Mouse (Mus musculus): Measurements from ENCODE around the gene Prdm1.
A peak's percentile ranks its signal among the peaks of the same experiment; 100 is the strongest.

Gene Prdm1

GRCm38 (mm10) chr10:44456757-44457595 lies 71.3 kb downstream of the Prdm1 start:
- DNase-seq (ENCODE audit: low spot score in 2 of 2), result peak in 1 of 2 experiments; percentile 39

GRCm38 (mm10) chr10:44454753-44455152 lies 73.5 kb downstream of the Prdm1 start:
- no peak for DNase-seq (ENCODE audit: low spot score in 2 of 2)

GRCm38 (mm10) chr10:44454111-44454510 lies 74.2 kb downstream of the Prdm1 start:
- DNase-seq (ENCODE audit: low spot score in 2 of 2), result no peak

- DNase-seq (ENCODE audit: low spot score in 2 of 2), result no peak
Observed at GRCm38 (mm10) chr10:44450835-44451234, 77.5 kb downstream of the Prdm1 start.

GRCm38 (mm10) chr10:44450108-44450507 lies 78.2 kb downstream of the Prdm1 start:
- DNase-seq (ENCODE audit: low spot score in 2 of 2), result no peak

GRCm38 (mm10) chr10:44449666-44450065 lies 78.6 kb downstream of the Prdm1 start:
- DNase-seq (ENCODE audit: low spot score in 2 of 2), result no peak

GRCm38 (mm10) chr10:44448165-44448564 lies 80.1 kb downstream of the Prdm1 start:
- no peak for DNase-seq (ENCODE audit: low spot score in 2 of 2)

GRCm38 (mm10) chr10:44447406-44448139 lies 80.7 kb downstream of the Prdm1 start:
- DNase-seq (ENCODE audit: low spot score in 2 of 2), result no peak

- no peak for DNase-seq (ENCODE audit: low spot score in 2 of 2)
Observed at GRCm38 (mm10) chr10:44447001-44447400, 81.3 kb downstream of the Prdm1 start.

GRCm38 (mm10) chr10:44444415-44444814 lies 83.9 kb downstream of the Prdm1 start:
- no peak for DNase-seq (ENCODE audit: low spot score in 2 of 2)

- DNase-seq (ENCODE audit: low spot score in 2 of 2), result no peak
Observed at GRCm38 (mm10) chr10:44443696-44444095, 84.6 kb downstream of the Prdm1 start.

- no peak for DNase-seq (ENCODE audit: low spot score in 2 of 2)
Observed at GRCm38 (mm10) chr10:44439732-44440131, 88.6 kb downstream of the Prdm1 start.

GRCm38 (mm10) chr10:44437614-44438013 lies 90.7 kb downstream of the Prdm1 start:
- no peak for DNase-seq (ENCODE audit: low spot score in 2 of 2)

GRCm38 (mm10) chr10:44435956-44436355 lies 92.3 kb downstream of the Prdm1 start:
- DNase-seq (ENCODE audit: low spot score in 2 of 2), result no peak

GRCm38 (mm10) chr10:44434702-44435181 lies 93.6 kb downstream of the Prdm1 start:
- DNase-seq (ENCODE audit: low spot score in 2 of 2), result peak; percentile 61 to 75

- no peak for DNase-seq (ENCODE audit: low spot score in 2 of 2)
Observed at GRCm38 (mm10) chr10:44432235-44432634, 96.1 kb downstream of the Prdm1 start.

GRCm38 (mm10) chr10:44431689-44432088 lies 96.6 kb downstream of the Prdm1 start:
- no peak for DNase-seq (ENCODE audit: low spot score in 2 of 2)

GRCm38 (mm10) chr10:44429177-44429888 lies 99.0 kb downstream of the Prdm1 start:
- no peak for DNase-seq (ENCODE audit: low spot score in 2 of 2)

GRCm38 (mm10) chr10:44427891-44428361 lies 100.4 kb downstream of the Prdm1 start:
- no peak for DNase-seq (ENCODE audit: low spot score in 2 of 2)

- no peak for DNase-seq (ENCODE audit: low spot score in 2 of 2)
Observed at GRCm38 (mm10) chr10:44427426-44427825, 100.9 kb downstream of the Prdm1 start.

- no peak for DNase-seq (ENCODE audit: low spot score in 2 of 2)
Observed at GRCm38 (mm10) chr10:44425013-44425412, 103.3 kb downstream of the Prdm1 start.

- no peak for DNase-seq (ENCODE audit: low spot score in 2 of 2)
Observed at GRCm38 (mm10) chr10:44421896-44422295, 106.4 kb downstream of the Prdm1 start.
